Mouse (Mus musculus): ENCODE measurements at regions not wholly inside any gene's neighbourhood (a gene's known extent, or its start where the extent isn't known, plus 50 kb on each side); places are given as distances from the start of the nearest gene placed in this dataset.
A peak's percentile ranks its signal among the peaks of the same experiment; 100 is the strongest.

- no peaks in the 10 kb centered on the region for H3K36me3 ChIP-seq (replicated peaks; ENCODE audit: control insufficient read depth, insufficient read depth)
- DNase-seq (ENCODE audit: low spot score), result no peak
- no peak overlapping the region for H3K27ac ChIP-seq
- H3K9ac ChIP-seq, result no peak overlapping the region
- no peak for ATAC-seq (ENCODE audit: low FRiP score)
- WGBS, result 50% methylated on average over 6 of the region's 6 CpGs
- H3K9me3 ChIP-seq (ENCODE audit: control insufficient read depth, low read length), result no peaks in the 10 kb centered on the region
- H3K4me2 ChIP-seq (replicated peaks), result no peak overlapping the region
- 0 out of 2 replicates have a peak, but pooled peaks cover 13% of the 10 kb centered on the region for H3K4me1 ChIP-seq (replicated peaks; ENCODE audit: control insufficient read depth, insufficient read depth, low read length)
- no peak overlapping the region for H3K4me3 ChIP-seq (replicated peaks; ENCODE audit: low read length)
- peaks cover 9% of the 10 kb centered on the region; the same call in 1 of the 2 replicates for H3K27me3 ChIP-seq (ENCODE audit: control insufficient read depth, insufficient read depth, low read length)
Observed at GRCm38 (mm10) chr9:61491131-61491712, 119.1 kb downstream of the Tle3 start.

GRCm38 (mm10) chr9:61489983-61490382 lies 117.8 kb downstream of the Tle3 start:
- DNase-seq (ENCODE audit: low spot score) (no peak), ATAC-seq (ENCODE audit: low FRiP score) (no peak)
- H3K27me3 ChIP-seq (ENCODE audit: control insufficient read depth, insufficient read depth, low read length), result peaks cover 13% of the 10 kb centered on the region
- 0 out of 2 replicates have a peak, but pooled peaks cover 13% of the 10 kb centered on the region for H3K4me1 ChIP-seq (replicated peaks; ENCODE audit: control insufficient read depth, insufficient read depth, low read length)
- H3K4me2 ChIP-seq (replicated peaks), result no peak overlapping the region
- no peaks in the 10 kb centered on the region for H3K9me3 ChIP-seq (ENCODE audit: control insufficient read depth, low read length)
- H3K27ac ChIP-seq, result no peak overlapping the region
- WGBS, result 82% methylated on average over 6 of the region's 6 CpGs
- no peaks in the 10 kb centered on the region for H3K36me3 ChIP-seq (replicated peaks; ENCODE audit: control insufficient read depth, insufficient read depth)
- H3K9ac ChIP-seq, result no peak overlapping the region
- no peak overlapping the region for H3K4me3 ChIP-seq (replicated peaks; ENCODE audit: low read length)

GRCm38 (mm10) chr9:61489147-61489546 lies 117.0 kb downstream of the Tle3 start:
- H3K9ac ChIP-seq, result no peak overlapping the region
- no peak overlapping the region for H3K27ac ChIP-seq
- no peak for ATAC-seq (ENCODE audit: low FRiP score)
- WGBS, result 27% methylated on average over 9 of the region's 9 CpGs
- 0 out of 2 replicates have a peak, but pooled peaks cover 13% of the 10 kb centered on the region for H3K4me1 ChIP-seq (replicated peaks; ENCODE audit: control insufficient read depth, insufficient read depth, low read length)
- no peaks in the 10 kb centered on the region for H3K9me3 ChIP-seq (ENCODE audit: control insufficient read depth, low read length)
- no peak overlapping the region for H3K4me3 ChIP-seq (replicated peaks; ENCODE audit: low read length)
- H3K36me3 ChIP-seq (replicated peaks; ENCODE audit: control insufficient read depth, insufficient read depth), result no peaks in the 10 kb centered on the region
- H3K4me2 ChIP-seq (replicated peaks), result no peak overlapping the region
- no peak for DNase-seq (ENCODE audit: low spot score)
- H3K27me3 ChIP-seq (ENCODE audit: control insufficient read depth, insufficient read depth, low read length), result peaks cover 13% of the 10 kb centered on the region

GRCm38 (mm10) chr9:61487824-61488223 lies 115.7 kb downstream of the Tle3 start:
- ATAC-seq (ENCODE audit: low FRiP score) (no peak), DNase-seq (ENCODE audit: low spot score) (no peak)
- Histone ChIP-seq H3K9ac (no peak overlapping the region), H3K4me1 (replicated peaks; ENCODE audit: control insufficient read depth, insufficient read depth, low read length) (0 out of 2 replicates have a peak, but pooled peaks cover 13% of the 10 kb centered on the region), H3K4me3 (replicated peaks; ENCODE audit: low read length) (no peak overlapping the region), H3K27ac (no peak overlapping the region), H3K27me3 (ENCODE audit: control insufficient read depth, insufficient read depth, low read length) (peaks cover 17% of the 10 kb centered on the region), H3K4me2 (replicated peaks) (no peak overlapping the region), H3K9me3 (ENCODE audit: control insufficient read depth, low read length) (no peaks in the 10 kb centered on the region), H3K36me3 (replicated peaks; ENCODE audit: control insufficient read depth, insufficient read depth) (no peaks in the 10 kb centered on the region)
- WGBS, result 94% methylated on average over 12 of the region's 12 CpGs

- 0 out of 2 replicates have a peak, but pooled peaks cover 13% of the 10 kb centered on the region for H3K4me1 ChIP-seq (replicated peaks; ENCODE audit: control insufficient read depth, insufficient read depth, low read length)
- DNase-seq (ENCODE audit: low spot score), result peak; percentile 72
- H3K9me3 ChIP-seq (ENCODE audit: control insufficient read depth, low read length), result no peaks in the 10 kb centered on the region
- no peak overlapping the region for H3K27ac ChIP-seq
- H3K27me3 ChIP-seq (ENCODE audit: control insufficient read depth, insufficient read depth, low read length), result peaks cover 17% of the 10 kb centered on the region
- H3K4me3 ChIP-seq (replicated peaks; ENCODE audit: low read length), result no peak overlapping the region
- H3K4me2 ChIP-seq (replicated peaks), result no peak overlapping the region
- H3K9ac ChIP-seq, result no peak overlapping the region
- ATAC-seq (ENCODE audit: low FRiP score), result no peak
- WGBS, result 48% methylated on average over 7 of the region's 7 CpGs
- H3K36me3 ChIP-seq (replicated peaks; ENCODE audit: control insufficient read depth, insufficient read depth), result no peaks in the 10 kb centered on the region
Observed at GRCm38 (mm10) chr9:61487146-61487545, 115.0 kb downstream of the Tle3 start.

- no peak overlapping the region for H3K27ac ChIP-seq
- H3K4me3 ChIP-seq (replicated peaks; ENCODE audit: low read length), result no peak overlapping the region
- 24% methylated on average over 3 of the region's 3 CpGs for WGBS
- no peak overlapping the region for H3K4me2 ChIP-seq (replicated peaks)
- no peaks in the 10 kb centered on the region for H3K9me3 ChIP-seq (ENCODE audit: control insufficient read depth, low read length)
- peaks cover 17% of the 10 kb centered on the region for H3K27me3 ChIP-seq (ENCODE audit: control insufficient read depth, insufficient read depth, low read length)
- ATAC-seq (ENCODE audit: low FRiP score) (no peak), DNase-seq (ENCODE audit: low spot score) (peak; percentile 41)
- no peaks in the 10 kb centered on the region for H3K36me3 ChIP-seq (replicated peaks; ENCODE audit: control insufficient read depth, insufficient read depth)
- 0 out of 2 replicates have a peak, but pooled peaks cover 5% of the 10 kb centered on the region for H3K4me1 ChIP-seq (replicated peaks; ENCODE audit: control insufficient read depth, insufficient read depth, low read length)
- H3K9ac ChIP-seq, result no peak overlapping the region
Observed at GRCm38 (mm10) chr9:61484391-61484790, 112.2 kb downstream of the Tle3 start.

GRCm38 (mm10) chr9:61479626-61480025 lies 107.5 kb downstream of the Tle3 start:
- no peak overlapping the region for H3K4me3 ChIP-seq (replicated peaks; ENCODE audit: low read length)
- peaks cover 6% of the 10 kb centered on the region; the same call in 1 of the 2 replicates for H3K27me3 ChIP-seq (ENCODE audit: control insufficient read depth, insufficient read depth, low read length)
- no peak for DNase-seq (ENCODE audit: low spot score)

GRCm38 (mm10) chr9:61478862-61479261 lies 106.7 kb downstream of the Tle3 start:
- ATAC-seq (ENCODE audit: low FRiP score), result no peak
- Histone ChIP-seq H3K4me1 (replicated peaks; ENCODE audit: control insufficient read depth, insufficient read depth, low read length) (peaks cover 9% of the 10 kb centered on the region; the same call in 1 of the 2 replicates), H3K4me3 (replicated peaks; ENCODE audit: low read length) (no peak overlapping the region)

More at GRCm38 (mm10) chr9:61479626-61480025, 107.5 kb downstream of the Tle3 start:
- ATAC-seq (ENCODE audit: low FRiP score), result no peak
- no peak overlapping the region for H3K4me2 ChIP-seq (replicated peaks)
- 32% methylated on average over 6 of the region's 6 CpGs for WGBS
- H3K9me3 ChIP-seq (ENCODE audit: control insufficient read depth, low read length), result no peaks in the 10 kb centered on the region
- peaks cover 9% of the 10 kb centered on the region; the same call in 1 of the 2 replicates for H3K4me1 ChIP-seq (replicated peaks; ENCODE audit: control insufficient read depth, insufficient read depth, low read length)
- no peaks in the 10 kb centered on the region for H3K36me3 ChIP-seq (replicated peaks; ENCODE audit: control insufficient read depth, insufficient read depth)
- no peak overlapping the region for H3K27ac ChIP-seq
- H3K9ac ChIP-seq, result no peak overlapping the region

GRCm38 (mm10) chr9:61476351-61476750 lies 104.2 kb downstream of the Tle3 start:
- Histone ChIP-seq H3K9me3 (ENCODE audit: control insufficient read depth, low read length) (no peaks in the 10 kb centered on the region), H3K4me1 (replicated peaks; ENCODE audit: control insufficient read depth, insufficient read depth, low read length) (peaks cover 9% of the 10 kb centered on the region; the same call in 1 of the 2 replicates), H3K36me3 (replicated peaks; ENCODE audit: control insufficient read depth, insufficient read depth) (no peaks in the 10 kb centered on the region), H3K27ac (no peak overlapping the region), H3K4me3 (replicated peaks; ENCODE audit: low read length) (no peak overlapping the region), H3K9ac (no peak overlapping the region), H3K27me3 (ENCODE audit: control insufficient read depth, insufficient read depth, low read length) (0 out of 2 replicates have a peak, but pooled peaks cover 5% of the 10 kb centered on the region), H3K4me2 (replicated peaks) (no peak overlapping the region)
- WGBS, result 58% methylated on average over 4 of the region's 4 CpGs
- DNase-seq (ENCODE audit: low spot score), result no peak
- no peak for ATAC-seq (ENCODE audit: low FRiP score)

More at GRCm38 (mm10) chr9:61478862-61479261, 106.7 kb downstream of the Tle3 start:
- no peak for DNase-seq (ENCODE audit: low spot score)
- no peaks in the 10 kb centered on the region for H3K36me3 ChIP-seq (replicated peaks; ENCODE audit: control insufficient read depth, insufficient read depth)
- H3K27me3 ChIP-seq (ENCODE audit: control insufficient read depth, insufficient read depth, low read length), result 0 out of 2 replicates have a peak, but pooled peaks cover 6% of the 10 kb centered on the region
- no peak overlapping the region for H3K9ac ChIP-seq
- H3K27ac ChIP-seq, result no peak overlapping the region
- H3K9me3 ChIP-seq (ENCODE audit: control insufficient read depth, low read length), result no peaks in the 10 kb centered on the region
- WGBS, result 16% methylated on average over 9 of the region's 9 CpGs
- no peak overlapping the region for H3K4me2 ChIP-seq (replicated peaks)

Measured in hindbrain, embryonic 14.5 days (tissue).